Mouse (Mus musculus) forebrain, embryonic 16.5 days (tissue): ENCODE data around the gene Anks1b. TPM values are rescaled to one million over a fixed set of nuclear protein-coding genes. Genes with fewer than 3 reads are reported as not detected.
A peak's percentile ranks its signal among the peaks of the same experiment; 100 is the strongest.

Source experiments
- ATAC-seq: fragments of 200-750 bp; cut with Nextera tagmentation; 2 replicates; pipeline ENCODE4 v1.8.0; 2017; ENCODE audit warnings: mild to moderate bottlenecking, moderate library complexity
- H3K27ac ChIP-seq: fragments of 300-500 bp; sonication (generic); 2 replicates; pipeline ENCODE4 v1.5.1; 2014; ENCODE audit warnings: low read length, control low read depth
- H3K27me3 ChIP-seq: fragments of 300-500 bp; sonication (generic); replicated peaks from 2 replicates; pipeline ENCODE4 v1.6.1; 2014; ENCODE audit warnings: low read length; ENCODE audit not compliant: control insufficient read depth, insufficient read depth
- H3K36me3 ChIP-seq: fragments of 300-500 bp; sonication (generic); 2 replicates; pipeline ENCODE4 v1.6.1; 2014; ENCODE audit not compliant: control insufficient read depth, insufficient read depth
- H3K4me1 ChIP-seq: fragments of 300-500 bp; sonication (generic); replicated peaks from 2 replicates; pipeline ENCODE4 v1.6.1; 2014; ENCODE audit warnings: low read length; ENCODE audit not compliant: control insufficient read depth, insufficient read depth
- H3K4me2 ChIP-seq: fragments of 300-500 bp; sonication (generic); 2 replicates; pipeline ENCODE4 v1.6.1; 2014; ENCODE audit warnings: mild to moderate bottlenecking, low read length, control low read depth
- H3K4me3 ChIP-seq: fragments of 300-500 bp; sonication (generic); replicated peaks from 2 replicates; pipeline ENCODE4 v1.5.1; 2014; ENCODE audit warnings: mild to moderate bottlenecking, low read length, control low read depth
- H3K9ac ChIP-seq: fragments of 300-500 bp; sonication (generic); replicated peaks from 2 replicates; pipeline ENCODE4 v1.6.1; 2014; ENCODE audit warnings: low read depth, low read length, control low read depth
- H3K9me3 ChIP-seq: fragments of 300-500 bp; sonication (generic); 2 replicates; pipeline ENCODE4 v1.6.1; 2016; ENCODE audit warnings: low read length; ENCODE audit not compliant: control insufficient read depth
- WGBS: fragments of 180-500 bp; shearing (Covaris S2); extraction: QIAGEN DNeasy Blood & Tissue Kit; methylation state at CpG from one replicate; pipeline ENCODE4 v1.1.7; 2014; 5-methylcytosine and 5-hydroxymethylcytosine counted together
- polyA plus RNA-seq: library from polyadenylated mRNA; unstranded; fragments of >200 nt; fragmentation: Nextera tagmentation; extraction: Ambion mirVana; gene quantifications from 2 replicates; pipeline ENCODE4 v1.2.1, GENCODE M21; 2015

Gene Anks1b
- polyA plus RNA-seq, 1 experiment from 2014 or later: 84.4 TPM

DNA sequence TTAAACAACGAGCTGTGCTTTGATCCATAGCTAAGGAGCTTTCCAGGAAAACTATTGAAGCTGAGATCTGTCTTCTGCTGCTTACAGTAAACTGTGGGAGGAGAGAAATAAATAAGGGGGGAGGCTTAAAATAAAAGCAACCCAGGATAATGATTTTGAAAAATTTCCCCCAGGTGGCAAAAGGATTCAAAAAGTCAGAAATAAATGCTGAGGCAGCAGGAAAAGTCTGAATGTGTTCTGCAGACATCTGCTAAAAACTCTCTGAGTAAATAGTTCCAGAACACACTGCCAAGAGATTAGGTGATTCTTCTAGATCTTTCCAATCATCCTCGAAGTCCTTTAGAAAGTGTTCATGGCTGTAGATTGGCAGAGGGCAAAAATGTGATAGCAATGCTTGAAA lies 865.2 kb downstream of the Anks1b start:
- H3K9ac ChIP-seq: no peak overlapping the region
- H3K27ac ChIP-seq: no peak overlapping the region
- no peak overlapping the region for H3K4me2 ChIP-seq
- no peaks in the 10 kb centered on the region for H3K27me3 ChIP-seq
- no peaks in the 10 kb centered on the region for H3K9me3 ChIP-seq
- no peaks in the 10 kb centered on the region for H3K36me3 ChIP-seq
- no peaks in the 10 kb centered on the region for H3K4me1 ChIP-seq
- no peak overlapping the region for H3K4me3 ChIP-seq
- no peak for ATAC-seq
- 59% methylated on average over 2 of the region's 2 CpGs for WGBS

DNA sequence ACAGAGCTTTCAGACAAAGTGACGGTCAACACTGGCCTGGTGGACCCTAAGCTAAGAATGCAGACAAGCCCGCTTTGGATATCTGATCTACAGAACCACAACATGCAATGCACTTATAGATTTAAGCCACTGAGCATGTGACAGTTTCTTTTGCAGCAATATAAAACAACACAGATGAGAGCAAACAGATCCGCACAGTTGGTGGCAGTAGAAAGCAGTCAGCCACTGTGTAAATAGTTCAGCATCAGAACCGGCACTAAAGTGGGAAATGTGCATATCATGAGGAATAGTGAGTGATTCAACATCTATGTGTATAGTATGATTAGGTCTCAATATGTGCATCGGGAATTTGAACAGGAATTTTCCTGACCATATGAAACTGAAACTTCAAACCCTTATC lies 867.6 kb downstream of the Anks1b start:
- WGBS: 87% methylated on average over 5 of the region's 5 CpGs
- no peak for ATAC-seq

DNA sequence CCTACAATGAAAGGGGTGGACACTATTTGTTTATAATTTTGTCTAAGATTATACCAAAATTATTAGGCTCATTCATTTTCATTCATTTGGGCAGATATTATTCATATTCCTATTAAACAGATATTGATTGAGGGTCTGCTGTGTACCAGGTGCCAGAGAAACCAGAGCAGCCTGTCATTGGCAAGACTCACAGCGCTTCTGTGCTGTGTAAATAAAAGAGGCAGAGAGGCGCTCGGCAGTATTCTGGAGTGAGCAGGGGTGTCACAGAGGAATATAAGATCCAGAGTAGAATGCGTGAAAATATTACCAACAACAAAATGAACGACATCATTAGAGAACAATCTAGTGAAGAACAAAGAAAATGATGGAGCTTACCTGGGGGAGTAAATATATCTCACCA lies 878.6 kb downstream of the Anks1b start:
- 49% methylated on average over 5 of the region's 5 CpGs for WGBS

More for the DNA sequence above, 867.6 kb downstream of the Anks1b start:
- Histone ChIP-seq H3K36me3 (no peaks in the 10 kb centered on the region), H3K4me1 (no peaks in the 10 kb centered on the region), H3K27ac (no peak overlapping the region), H3K4me2 (no peak overlapping the region), H3K9me3 (no peaks in the 10 kb centered on the region), H3K4me3 (no peak overlapping the region), H3K9ac (no peak overlapping the region), H3K27me3 (no peaks in the 10 kb centered on the region)

DNA sequence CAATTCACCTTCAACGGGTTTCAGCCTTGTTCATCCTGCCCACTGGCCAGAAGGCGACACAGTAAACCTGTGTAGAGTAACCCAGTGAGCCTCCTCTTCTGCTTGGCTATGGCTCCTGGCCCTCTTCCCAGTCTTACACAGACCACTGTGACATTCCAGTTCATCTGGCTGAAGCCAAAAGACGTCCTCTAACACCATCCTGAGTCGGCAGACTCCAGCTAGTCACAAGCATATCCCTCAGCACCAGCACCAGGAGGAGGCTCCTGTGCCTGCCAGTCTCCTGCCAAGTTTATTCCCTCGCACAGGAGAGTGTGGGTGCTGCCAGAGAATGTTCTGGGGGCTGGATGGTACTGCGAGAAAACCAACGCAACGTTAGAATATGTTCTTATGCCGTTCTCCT lies 879.8 kb downstream of the Anks1b start:
- H3K4me2 ChIP-seq: no peak overlapping the region
- H3K27me3 ChIP-seq: no peaks in the 10 kb centered on the region
- no peak overlapping the region for H3K4me3 ChIP-seq
- 52% methylated on average over 9 of the region's 9 CpGs for WGBS
- H3K36me3 ChIP-seq: no peaks in the 10 kb centered on the region
- H3K9ac ChIP-seq: no peak overlapping the region
- H3K9me3 ChIP-seq: no peaks in the 10 kb centered on the region
- H3K27ac ChIP-seq: peak overlapping the region; percentile 28; the same call in 1 of the 2 replicates
- H3K4me1 ChIP-seq: peaks cover 13% of the 10 kb centered on the region
- peak; percentile 77 for ATAC-seq

More for the DNA sequence above, 878.6 kb downstream of the Anks1b start:
- peak overlapping the region; percentile 37 for H3K27ac ChIP-seq
- H3K9me3 ChIP-seq: no peaks in the 10 kb centered on the region
- ATAC-seq: peak; percentile 58; the same call in 1 of the 2 replicates
- H3K36me3 ChIP-seq: no peaks in the 10 kb centered on the region
- H3K4me2 ChIP-seq: no peak overlapping the region
- H3K4me1 ChIP-seq: peaks cover 13% of the 10 kb centered on the region
- H3K27me3 ChIP-seq: no peaks in the 10 kb centered on the region
- H3K4me3 ChIP-seq: no peak overlapping the region
- no peak overlapping the region for H3K9ac ChIP-seq

DNA sequence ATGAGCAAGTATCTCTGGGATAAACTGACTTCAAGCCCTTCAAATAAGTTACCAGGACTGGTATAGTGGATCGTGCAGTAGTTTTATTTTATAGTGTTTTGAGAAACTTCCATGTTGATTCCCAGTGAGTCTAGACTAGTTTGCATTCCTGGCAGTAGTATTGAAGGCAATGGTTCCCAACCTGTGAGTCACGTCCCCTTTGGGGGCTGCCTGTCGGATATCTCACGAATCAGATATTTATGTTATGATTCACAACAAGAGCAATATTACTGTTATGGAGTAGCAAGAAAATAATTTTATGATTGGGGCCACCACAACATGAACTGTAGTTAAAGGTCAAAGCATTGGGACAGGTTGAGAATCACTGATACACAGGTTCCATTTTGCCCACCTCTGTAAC lies 884.5 kb downstream of the Anks1b start:
- H3K36me3 ChIP-seq: no peaks in the 10 kb centered on the region
- peaks cover 5% of the 10 kb centered on the region for H3K4me1 ChIP-seq
- no peak overlapping the region for H3K9ac ChIP-seq
- no peak overlapping the region for H3K4me2 ChIP-seq
- no peak overlapping the region for H3K4me3 ChIP-seq
- H3K27me3 ChIP-seq: no peaks in the 10 kb centered on the region
- no peak for ATAC-seq
- WGBS: 90% methylated on average over 4 of the region's 4 CpGs
- H3K9me3 ChIP-seq: no peaks in the 10 kb centered on the region
- H3K27ac ChIP-seq: no peak overlapping the region

DNA sequence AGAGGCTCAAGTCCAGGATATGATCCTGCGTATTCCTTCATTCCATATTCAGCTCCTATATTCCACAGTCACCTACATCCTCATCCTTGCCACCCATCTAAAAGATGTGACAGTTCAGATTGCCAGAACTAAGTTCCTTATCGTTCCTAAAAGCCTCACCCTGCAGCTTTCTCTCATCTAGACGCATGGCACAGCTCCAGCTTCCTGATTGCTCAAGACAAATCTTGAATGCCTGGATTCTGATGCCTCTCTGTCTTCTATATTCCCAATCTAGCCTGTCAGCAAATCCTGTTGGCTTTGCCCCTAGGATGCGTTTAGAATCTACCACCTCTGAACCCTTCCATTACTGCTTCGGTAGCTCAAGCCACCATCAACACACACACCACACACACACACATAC lies 886.6 kb downstream of the Anks1b start:
- Histone ChIP-seq H3K4me1 (no peaks in the 10 kb centered on the region), H3K9ac (no peak overlapping the region), H3K27ac (no peak overlapping the region), H3K36me3 (no peaks in the 10 kb centered on the region), H3K9me3 (no peaks in the 10 kb centered on the region), H3K4me3 (no peak overlapping the region), H3K4me2 (no peak overlapping the region), H3K27me3 (no peaks in the 10 kb centered on the region)
- no peak for ATAC-seq
- 75% methylated on average over 5 of the region's 5 CpGs for WGBS

DNA sequence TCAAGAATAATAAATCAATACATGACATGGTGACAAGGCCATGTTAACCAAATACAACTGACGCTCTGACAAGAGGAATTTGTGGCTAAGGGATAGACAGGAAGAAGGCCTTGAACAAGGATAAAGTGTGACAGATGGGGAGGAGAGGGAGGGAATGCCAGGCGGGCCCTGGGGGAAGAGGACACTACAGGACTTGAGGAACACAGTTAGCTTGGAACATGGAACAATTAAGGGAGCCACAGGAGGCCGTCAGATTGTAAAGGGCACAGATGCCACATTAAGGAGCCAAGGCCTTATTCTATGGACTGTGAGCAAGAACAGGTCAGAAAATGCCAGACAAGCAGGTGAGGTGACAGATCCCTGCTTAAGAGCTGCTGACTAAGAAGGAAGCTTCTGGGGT lies 893.0 kb downstream of the Anks1b start:
- Histone ChIP-seq H3K4me3 (no peak overlapping the region), H3K9ac (no peak overlapping the region), H3K36me3 (no peaks in the 10 kb centered on the region), H3K27me3 (no peaks in the 10 kb centered on the region), H3K9me3 (no peaks in the 10 kb centered on the region), H3K4me1 (peaks cover 7% of the 10 kb centered on the region), H3K27ac (no peak overlapping the region), H3K4me2 (no peak overlapping the region)
- no peak for ATAC-seq
- WGBS: 70% methylated on average over 3 of the region's 3 CpGs

DNA sequence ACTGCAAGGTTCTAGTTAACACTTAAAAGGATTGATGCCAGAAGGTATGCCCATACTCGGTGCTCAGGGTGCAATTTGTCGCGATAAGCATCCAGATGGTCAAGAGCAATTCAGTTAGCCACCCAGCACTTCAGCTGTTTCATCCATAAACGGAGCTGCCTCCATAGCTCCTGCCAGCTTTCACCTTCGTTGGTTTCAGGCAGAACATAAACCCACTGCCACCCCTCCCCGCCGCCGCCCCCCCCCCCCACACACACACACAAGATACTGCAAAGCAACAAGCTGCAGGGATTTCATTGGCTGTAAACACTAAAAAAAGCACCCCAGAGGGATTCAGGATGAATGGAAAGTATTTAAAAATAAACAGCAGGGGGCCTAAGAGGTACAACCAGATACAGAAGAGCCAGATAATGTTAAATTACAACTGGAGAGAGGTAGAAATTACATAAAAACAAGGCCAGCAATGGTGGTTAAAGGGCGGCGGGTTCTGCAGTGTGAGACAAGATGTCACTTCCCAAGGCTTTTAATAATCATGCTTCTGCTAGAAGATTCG lies 897.2 kb downstream of the Anks1b start:
- H3K27ac ChIP-seq: no peak overlapping the region
- 13% methylated on average over 11 of the region's 11 CpGs for WGBS
- peaks cover 15% of the 10 kb centered on the region for H3K4me1 ChIP-seq
- ATAC-seq: peak; percentile 19; the same call in 1 of the 2 replicates
- H3K36me3 ChIP-seq: no peaks in the 10 kb centered on the region
- H3K4me3 ChIP-seq: no peak overlapping the region
- H3K27me3 ChIP-seq: no peaks in the 10 kb centered on the region
- H3K4me2 ChIP-seq: peak overlapping the region; percentile 17; the same call in 1 of the 2 replicates
- H3K9me3 ChIP-seq: no peaks in the 10 kb centered on the region
- H3K9ac ChIP-seq: peak overlapping the region; percentile 25; the same call in 1 of the 2 replicates

DNA sequence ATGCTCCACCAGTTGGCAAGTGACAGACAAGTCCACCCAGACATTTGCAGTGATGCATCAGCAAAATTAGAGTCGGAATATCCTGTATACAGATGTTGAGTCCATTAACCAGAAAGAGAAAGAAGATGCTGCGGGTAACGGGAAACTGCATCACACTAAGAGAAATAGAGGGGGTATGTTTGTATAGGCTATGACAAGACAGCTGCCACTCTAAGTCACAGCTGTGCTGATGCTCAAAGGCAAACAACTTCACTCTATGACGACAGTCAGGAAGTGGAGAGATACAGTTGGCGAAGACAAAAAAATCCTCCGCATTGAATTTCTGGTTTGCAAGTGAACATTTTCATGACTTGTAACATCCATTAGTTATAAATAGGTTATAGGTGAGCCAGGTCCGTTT lies 897.7 kb downstream of the Anks1b start:
- Histone ChIP-seq H3K27ac (no peak overlapping the region), H3K4me1 (peaks cover 15% of the 10 kb centered on the region), H3K27me3 (no peaks in the 10 kb centered on the region), H3K4me3 (no peak overlapping the region), H3K9ac (no peak overlapping the region), H3K9me3 (no peaks in the 10 kb centered on the region), H3K4me2 (peak overlapping the region; percentile 33), H3K36me3 (no peaks in the 10 kb centered on the region)
- peak; percentile 75 for ATAC-seq
- WGBS: 41% methylated on average over 7 of the region's 7 CpGs
